Mouse (Mus musculus): ENCODE data around the gene Gpat3. TPM values are rescaled to one million over a fixed set of nuclear protein-coding genes. Genes with fewer than 3 reads are reported as not detected.

Gene Gpat3
- polyA plus RNA-seq, 1 experiment from 2014 or later: 2.3 TPM

DNA sequence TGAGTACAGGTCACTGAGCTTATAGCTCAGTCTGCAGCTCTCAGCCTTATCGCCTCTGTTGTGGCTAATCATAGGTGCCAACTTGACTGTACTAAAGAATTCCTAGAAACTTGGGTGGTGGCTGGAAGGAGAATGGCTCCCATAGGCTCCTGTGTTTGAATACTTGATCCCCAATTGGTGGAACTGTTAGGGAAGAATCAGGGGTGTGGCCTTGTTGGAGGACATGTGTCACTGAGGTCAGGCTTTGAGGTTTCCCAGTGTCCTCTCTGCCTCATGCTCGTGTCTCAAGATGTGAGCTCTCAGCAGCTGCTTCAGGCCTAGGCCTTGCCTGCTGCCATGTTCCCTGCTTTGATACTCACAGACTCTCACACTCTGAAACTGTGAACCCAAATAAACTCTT, 11.7 kb upstream of the Gpat3 start:
- no peak for ATAC-seq (ENCODE audit: borderline replicate concordance, extremely low read depth, low FRiP score, low TSS enrichment)

DNA sequence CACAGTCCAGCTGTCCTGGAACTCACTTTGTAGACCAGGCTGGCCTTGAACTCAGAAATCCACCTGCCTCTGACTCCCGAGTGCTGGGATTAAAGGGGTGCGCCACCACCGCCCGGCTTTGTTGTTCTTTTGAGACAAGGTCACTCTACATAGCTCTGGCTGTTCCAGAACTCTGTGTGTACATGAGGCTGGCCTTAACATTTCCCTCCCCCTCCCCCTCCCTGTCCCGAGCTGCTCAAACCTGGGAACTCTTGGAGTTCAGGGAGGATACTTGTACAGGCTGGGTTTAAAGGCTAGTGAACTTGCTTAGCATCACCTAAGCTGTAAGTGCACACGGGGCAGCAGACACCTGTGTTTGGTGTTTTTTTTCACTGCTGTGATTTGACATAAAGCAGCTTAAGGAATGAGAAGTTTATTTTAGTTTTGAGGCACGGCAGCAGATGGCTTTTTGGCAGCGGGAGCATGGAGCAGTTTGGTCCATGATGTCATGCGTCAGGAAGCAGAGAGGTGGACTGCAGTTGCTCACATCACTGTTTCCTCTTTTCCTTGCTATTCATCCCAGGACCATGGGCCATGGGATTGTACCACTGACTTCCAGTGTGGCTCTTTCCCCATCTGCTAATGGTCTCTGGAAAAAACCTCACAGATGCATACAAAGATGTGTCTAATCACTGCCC, 9.5 kb upstream of the Gpat3 start:
- ATAC-seq (ENCODE audit: borderline replicate concordance, extremely low read depth, low FRiP score, low TSS enrichment): no peak
- Histone ChIP-seq H3K9ac (no peak overlapping the region), H3K4me3 (no peak overlapping the region), H3K9me3 (no peaks in the 10 kb centered on the region), H3K27me3 (no peaks in the 10 kb centered on the region), H3K4me2 (no peak overlapping the region), H3K36me3 (no peaks in the 10 kb centered on the region), H3K4me1 (no peaks in the 10 kb centered on the region), H3K27ac (no peak overlapping the region)
- WGBS: 36% methylated on average over 9 of the region's 9 CpGs

More for the DNA sequence above, 11.7 kb upstream of the Gpat3 start:
- no peaks in the 10 kb centered on the region for H3K4me1 ChIP-seq
- no peaks in the 10 kb centered on the region for H3K36me3 ChIP-seq
- no peak overlapping the region for H3K27ac ChIP-seq
- H3K4me3 ChIP-seq: no peak overlapping the region
- H3K4me2 ChIP-seq: no peak overlapping the region
- 76% methylated on average over 2 of the region's 2 CpGs for WGBS
- H3K9me3 ChIP-seq: no peaks in the 10 kb centered on the region
- H3K27me3 ChIP-seq: no peaks in the 10 kb centered on the region
- H3K9ac ChIP-seq: no peak overlapping the region

DNA sequence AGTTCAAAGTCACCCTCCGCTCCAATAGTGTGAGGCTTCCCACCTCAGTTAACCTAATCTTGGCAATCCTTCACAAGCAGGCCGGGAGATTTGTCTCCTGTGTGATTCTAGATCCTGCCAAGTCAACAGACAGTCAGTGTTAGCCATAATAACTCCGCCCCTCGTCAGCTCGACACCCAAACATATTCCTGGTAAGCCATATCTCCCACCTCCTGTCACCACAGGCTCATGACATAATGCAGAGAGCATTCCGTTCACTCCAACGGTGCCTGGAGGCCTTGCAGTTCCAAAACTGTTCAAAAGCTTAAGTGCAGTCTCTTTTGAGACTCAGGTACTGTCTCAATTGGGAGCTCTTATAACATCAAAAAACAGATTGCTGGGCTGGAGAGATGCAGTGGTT, 7.6 kb upstream of the Gpat3 start:
- Histone ChIP-seq H3K9ac (no peak overlapping the region), H3K9me3 (no peaks in the 10 kb centered on the region), H3K4me1 (no peaks in the 10 kb centered on the region), H3K36me3 (no peaks in the 10 kb centered on the region), H3K4me2 (no peak overlapping the region), H3K27me3 (no peaks in the 10 kb centered on the region), H3K27ac (no peak overlapping the region), H3K4me3 (no peak overlapping the region)
- ATAC-seq (ENCODE audit: borderline replicate concordance, extremely low read depth, low FRiP score, low TSS enrichment): no peak
- 72% methylated on average over 7 of the region's 7 CpGs for WGBS

DNA sequence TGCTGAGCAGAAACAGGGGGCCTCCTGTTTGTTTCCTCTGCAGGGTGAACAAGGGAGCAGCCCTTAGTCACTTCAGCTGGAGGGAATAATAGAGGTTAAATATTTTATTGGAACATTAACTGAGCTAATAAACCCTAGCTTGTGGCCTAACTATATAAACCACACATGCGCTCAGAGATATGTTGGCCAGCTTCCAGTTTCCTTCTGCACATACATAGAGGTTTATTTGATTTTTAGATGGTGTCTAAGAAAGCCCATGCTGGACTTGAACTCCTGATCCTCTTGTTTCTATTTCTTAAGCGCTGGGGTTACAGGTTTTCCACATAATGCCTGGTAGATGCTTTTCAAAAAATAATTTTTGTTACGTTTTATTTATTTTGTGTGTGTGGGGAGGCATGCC, 1.0 kb upstream of the Gpat3 start:
- ATAC-seq (ENCODE audit: borderline replicate concordance, extremely low read depth, low FRiP score, low TSS enrichment): no peak
- Histone ChIP-seq H3K27ac (no peak overlapping the region), H3K9ac (no peak overlapping the region), H3K36me3 (no peaks in the 10 kb centered on the region), H3K4me1 (peaks cover 12% of the 10 kb centered on the region), H3K27me3 (peaks cover 46% of the 10 kb centered on the region), H3K4me3 (no peak overlapping the region), H3K9me3 (no peaks in the 10 kb centered on the region), H3K4me2 (no peak overlapping the region; the same call in 1 of the 2 replicates)
- WGBS: 38% methylated on average over 3 of the region's 3 CpGs

DNA sequence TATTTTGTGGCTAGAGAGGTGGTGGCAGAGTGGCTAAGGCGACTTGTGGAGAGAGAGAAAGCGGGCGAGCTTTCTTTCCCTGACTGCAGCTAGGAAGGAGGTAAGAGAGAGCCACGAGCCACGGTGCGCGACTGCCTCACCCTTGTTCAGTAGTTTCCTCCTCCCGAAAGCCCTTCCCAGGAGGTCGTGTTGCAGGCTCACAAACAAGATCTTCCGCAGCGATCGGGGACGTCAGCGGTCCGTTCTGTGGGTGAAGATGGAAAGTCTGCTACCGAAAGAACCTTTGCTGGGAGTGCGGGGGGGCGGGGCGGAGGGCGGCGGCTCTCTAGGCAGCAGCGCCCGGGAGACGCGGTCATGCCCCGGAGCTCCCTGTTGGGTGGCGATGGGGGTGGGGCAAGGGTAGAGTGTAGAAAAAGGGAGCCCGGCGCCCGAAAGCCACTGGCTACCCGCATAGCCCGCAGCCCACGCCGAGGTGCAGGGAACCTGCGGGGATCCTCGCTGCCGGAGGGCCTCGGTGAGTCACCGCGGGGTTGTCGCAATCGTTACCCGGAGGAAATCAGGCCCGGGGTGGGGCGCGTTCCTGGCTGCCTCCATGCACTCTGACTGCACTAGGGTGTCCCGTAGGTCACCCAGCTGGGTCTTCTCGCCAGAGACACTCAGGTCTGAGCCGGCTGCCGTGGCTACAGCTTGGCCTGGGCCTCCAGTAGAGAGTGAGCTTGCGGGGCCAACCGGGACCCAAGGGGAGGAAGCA, 510 bp downstream of the Gpat3 start:
- peaks cover 46% of the 10 kb centered on the region for H3K27me3 ChIP-seq
- peak overlapping the region; percentile 97 for H3K4me2 ChIP-seq
- peak overlapping the region; percentile 26 for H3K9ac ChIP-seq
- no peak overlapping the region for H3K27ac ChIP-seq
- H3K4me3 ChIP-seq: peak overlapping the region; percentile 54
- WGBS: under 1% methylated on average over 52 of the region's 52 CpGs
- H3K4me1 ChIP-seq: peaks cover 12% of the 10 kb centered on the region
- no peaks in the 10 kb centered on the region for H3K36me3 ChIP-seq
- H3K9me3 ChIP-seq: no peaks in the 10 kb centered on the region
- peak; percentile 73 for ATAC-seq (ENCODE audit: borderline replicate concordance, extremely low read depth, low FRiP score, low TSS enrichment)

DNA sequence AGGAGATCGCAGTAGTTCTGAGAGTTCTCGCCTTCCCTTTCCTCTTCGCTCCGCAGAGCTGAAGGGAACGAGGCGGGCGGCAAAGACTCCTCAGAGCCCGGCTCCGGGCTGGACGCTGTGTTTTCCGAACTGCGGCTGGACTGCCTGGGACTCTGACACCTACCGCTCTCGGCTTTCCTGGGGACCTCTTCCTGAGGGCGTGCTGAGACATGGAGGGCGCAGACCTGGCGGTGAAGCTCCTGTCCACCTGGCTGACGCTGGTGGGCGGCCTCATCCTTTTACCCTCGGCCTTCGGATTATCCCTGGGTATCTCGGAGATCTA, 1.0 kb downstream of the Gpat3 start:
- Histone ChIP-seq H3K36me3 (no peaks in the 10 kb centered on the region), H3K27ac (no peak overlapping the region)

DNA sequence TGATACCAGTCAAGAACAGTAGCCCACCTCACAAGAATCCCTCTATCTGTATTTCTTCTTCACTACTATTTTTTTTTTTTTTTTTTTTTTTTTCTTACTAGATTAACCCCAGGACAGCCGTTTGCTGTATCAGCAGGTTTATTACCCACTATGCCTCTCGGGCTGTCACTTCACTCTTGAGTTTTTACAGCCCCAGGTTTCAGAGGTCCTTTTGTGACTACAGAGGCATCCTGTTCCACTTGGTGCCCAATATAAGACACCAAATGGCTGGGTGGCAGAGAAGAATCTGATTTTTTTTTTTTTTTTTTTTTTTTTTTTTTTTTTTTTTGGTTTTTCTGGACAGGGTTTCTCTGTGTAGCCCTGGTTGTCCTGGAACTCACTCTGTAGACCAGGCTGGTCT, 1.6 kb downstream of the Gpat3 start:
- no peak for ATAC-seq (ENCODE audit: borderline replicate concordance, extremely low read depth, low FRiP score, low TSS enrichment)
- peak overlapping the region; percentile 54 for H3K4me3 ChIP-seq
- H3K4me2 ChIP-seq: peak overlapping the region; percentile 97
- no peaks in the 10 kb centered on the region for H3K9me3 ChIP-seq
- no peaks in the 10 kb centered on the region for H3K36me3 ChIP-seq
- H3K27me3 ChIP-seq: peaks cover 46% of the 10 kb centered on the region
- no peak overlapping the region for H3K27ac ChIP-seq
- WGBS: 12% methylated on average over 2 of the region's 2 CpGs
- no peak overlapping the region for H3K9ac ChIP-seq
- H3K4me1 ChIP-seq: peaks cover 12% of the 10 kb centered on the region

More for the DNA sequence above, 1.0 kb downstream of the Gpat3 start:
- peak overlapping the region; percentile 97 for H3K4me2 ChIP-seq
- peaks cover 46% of the 10 kb centered on the region for H3K27me3 ChIP-seq
- peak; percentile 56 for ATAC-seq (ENCODE audit: borderline replicate concordance, extremely low read depth, low FRiP score, low TSS enrichment)
- H3K4me3 ChIP-seq: peak overlapping the region; percentile 54
- peaks cover 12% of the 10 kb centered on the region for H3K4me1 ChIP-seq
- H3K9ac ChIP-seq: peak overlapping the region; percentile 26
- 2% methylated on average over 21 of the region's 22 CpGs for WGBS
- no peaks in the 10 kb centered on the region for H3K9me3 ChIP-seq

DNA sequence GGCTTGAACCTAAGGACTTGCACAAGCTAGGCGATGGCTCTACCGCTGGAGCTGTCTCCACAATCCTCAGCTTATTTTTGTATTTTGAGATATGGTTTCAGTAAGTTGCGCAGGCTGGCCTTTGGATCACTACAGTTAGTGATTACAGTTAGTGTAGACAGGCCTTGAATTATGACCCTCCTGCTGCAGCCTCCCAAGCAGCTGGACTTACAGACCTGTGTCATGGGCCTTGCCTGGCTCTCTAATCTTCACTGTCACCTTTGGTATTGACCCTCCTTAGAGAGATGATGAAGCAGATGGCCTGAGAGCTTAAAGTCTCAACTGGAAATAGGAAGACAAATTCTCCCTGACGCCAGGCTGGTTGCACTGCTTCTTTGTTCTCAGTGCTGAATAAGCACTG, 8.4 kb downstream of the Gpat3 start:
- no peaks in the 10 kb centered on the region for H3K9me3 ChIP-seq
- no peak for ATAC-seq (ENCODE audit: borderline replicate concordance, extremely low read depth, low FRiP score, low TSS enrichment)
- 66% methylated on average over 4 of the region's 4 CpGs for WGBS

DNA sequence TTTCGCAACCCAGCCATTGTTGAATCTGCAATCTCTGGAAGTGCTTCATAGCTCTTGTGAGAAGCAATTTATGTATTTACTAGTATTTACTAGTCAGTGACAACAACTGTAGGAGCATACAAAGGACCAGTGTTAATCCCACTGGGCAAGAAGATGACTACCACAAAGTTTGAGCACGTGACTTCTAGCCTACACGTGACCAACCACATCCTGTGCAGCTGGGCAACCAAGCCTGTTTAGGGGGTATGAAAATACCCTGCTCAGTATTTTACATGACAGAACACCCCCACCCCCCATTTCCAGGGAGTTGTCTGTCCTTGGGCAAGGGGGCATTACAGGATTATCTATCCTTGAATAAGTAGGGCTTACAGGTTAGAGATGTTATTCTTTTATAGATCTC, 11.0 kb downstream of the Gpat3 start:
- H3K4me1 ChIP-seq: no peaks in the 10 kb centered on the region
- 85% methylated on average over 3 of the region's 3 CpGs for WGBS

More for the DNA sequence above, 8.4 kb downstream of the Gpat3 start:
- no peak overlapping the region for H3K4me3 ChIP-seq
- no peaks in the 10 kb centered on the region for H3K36me3 ChIP-seq
- no peaks in the 10 kb centered on the region for H3K4me1 ChIP-seq
- no peaks in the 10 kb centered on the region for H3K27me3 ChIP-seq
- no peak overlapping the region for H3K9ac ChIP-seq
- no peak overlapping the region for H3K27ac ChIP-seq
- H3K4me2 ChIP-seq: no peak overlapping the region

DNA sequence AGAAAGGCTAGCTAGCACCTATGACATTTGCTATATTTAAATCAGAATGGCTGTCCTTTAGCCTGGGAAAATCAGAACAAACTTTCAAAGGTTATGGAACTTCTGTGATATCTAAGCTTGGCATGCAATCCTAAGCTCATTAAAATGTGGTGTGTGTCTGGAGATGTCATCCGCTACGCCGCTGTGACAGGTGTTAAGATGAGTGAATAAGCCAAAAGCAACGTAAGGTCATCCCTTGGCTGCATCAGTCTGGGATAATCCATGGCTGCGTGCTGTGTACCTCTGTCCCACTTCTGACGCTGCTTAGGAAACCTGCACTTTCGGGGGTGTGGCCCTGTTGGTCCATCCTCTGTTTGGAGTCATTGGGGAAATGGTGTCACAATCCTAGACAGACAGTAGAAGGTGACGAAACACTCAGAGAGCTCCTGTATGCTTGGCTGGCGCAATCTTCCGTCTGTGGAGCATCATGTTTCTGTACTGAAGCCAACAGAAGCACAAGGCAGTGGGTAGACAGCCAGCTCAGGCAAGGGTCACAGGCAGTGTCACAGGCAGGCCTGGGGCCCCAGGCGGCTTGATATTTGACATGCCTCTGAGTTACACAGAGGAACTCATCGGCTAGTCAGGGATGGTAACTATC, 15.0 kb downstream of the Gpat3 start:
- no peaks in the 10 kb centered on the region for H3K36me3 ChIP-seq
- ATAC-seq (ENCODE audit: borderline replicate concordance, extremely low read depth, low FRiP score, low TSS enrichment): peak; percentile 58; the same call in 1 of the 2 replicates
- no peak overlapping the region for H3K9ac ChIP-seq
- WGBS: 42% methylated on average over 12 of the region's 12 CpGs
- H3K27me3 ChIP-seq: no peaks in the 10 kb centered on the region
- H3K4me1 ChIP-seq: no peaks in the 10 kb centered on the region
- no peak overlapping the region for H3K4me2 ChIP-seq
- no peak overlapping the region for H3K4me3 ChIP-seq
- no peak overlapping the region for H3K27ac ChIP-seq
- H3K9me3 ChIP-seq: no peaks in the 10 kb centered on the region

More for the DNA sequence above, 11.0 kb downstream of the Gpat3 start:
- Histone ChIP-seq H3K9me3 (no peaks in the 10 kb centered on the region), H3K36me3 (no peaks in the 10 kb centered on the region), H3K27me3 (no peaks in the 10 kb centered on the region), H3K27ac (no peak overlapping the region), H3K4me3 (no peak overlapping the region), H3K4me2 (no peak overlapping the region), H3K9ac (no peak overlapping the region)
- no peak for ATAC-seq (ENCODE audit: borderline replicate concordance, extremely low read depth, low FRiP score, low TSS enrichment)

DNA sequence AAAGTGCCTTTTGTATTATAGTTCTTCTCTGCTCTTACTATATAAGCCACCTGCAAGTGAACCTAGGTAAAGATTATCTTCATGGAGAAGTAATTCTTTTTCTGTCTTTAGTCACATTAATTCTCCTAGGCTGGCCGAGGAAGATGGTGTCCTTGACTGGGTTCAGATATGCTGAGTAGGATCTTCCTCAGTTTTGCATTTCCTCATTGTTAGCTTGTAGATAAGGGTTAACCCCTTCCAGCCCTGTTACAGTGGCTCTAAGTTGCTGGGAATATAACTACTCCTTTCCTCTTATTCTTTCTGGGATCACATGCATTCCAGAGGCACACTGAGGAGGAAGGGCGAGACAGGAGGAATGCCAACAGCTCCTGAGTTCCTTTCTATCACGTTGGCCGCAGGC, 15.6 kb downstream of the Gpat3 start:
- Histone ChIP-seq H3K9ac (no peak overlapping the region), H3K4me2 (no peak overlapping the region), H3K4me3 (no peak overlapping the region), H3K4me1 (no peaks in the 10 kb centered on the region), H3K27ac (no peak overlapping the region), H3K27me3 (no peaks in the 10 kb centered on the region), H3K36me3 (no peaks in the 10 kb centered on the region), H3K9me3 (no peaks in the 10 kb centered on the region)
- ATAC-seq (ENCODE audit: borderline replicate concordance, extremely low read depth, low FRiP score, low TSS enrichment): no peak
- 36% methylated on average over 4 of the region's 4 CpGs for WGBS

DNA sequence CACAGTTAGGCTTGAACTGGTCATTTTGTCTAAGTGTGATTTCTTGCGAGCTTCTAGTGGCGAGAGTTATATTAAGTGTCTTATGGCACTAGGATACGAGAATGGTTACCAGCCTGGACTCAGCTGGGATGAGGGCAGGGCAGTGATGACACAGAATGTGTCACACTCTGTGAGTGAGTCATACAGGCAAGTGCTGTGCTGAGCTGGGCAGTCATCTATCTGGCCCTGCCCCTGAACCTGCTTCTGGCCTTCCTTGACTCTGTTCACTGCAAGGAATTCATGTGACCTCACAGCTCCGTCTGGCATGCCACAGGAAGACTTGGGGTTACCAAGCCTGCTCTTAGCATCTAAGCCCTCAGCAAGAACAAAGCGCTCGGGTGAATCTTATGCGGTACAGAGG, 16.3 kb downstream of the Gpat3 start:
- Histone ChIP-seq H3K27me3 (no peaks in the 10 kb centered on the region), H3K4me3 (no peak overlapping the region), H3K27ac (no peak overlapping the region), H3K36me3 (no peaks in the 10 kb centered on the region), H3K4me2 (no peak overlapping the region), H3K9me3 (no peaks in the 10 kb centered on the region), H3K9ac (no peak overlapping the region), H3K4me1 (no peaks in the 10 kb centered on the region)
- 81% methylated on average over 7 of the region's 7 CpGs for WGBS
- ATAC-seq (ENCODE audit: borderline replicate concordance, extremely low read depth, low FRiP score, low TSS enrichment): no peak

Measured in lung, embryonic 15.5 days (tissue).